Mouse (Mus musculus) stomach, embryonic 16.5 days (tissue): Measurements from ENCODE around the gene Tnpo3. TPM values are rescaled to one million over a fixed set of nuclear protein-coding genes. Genes with fewer than 3 reads are reported as not detected.
A peak's percentile ranks its signal among the peaks of the same experiment; 100 is the strongest.

ENCODE experiments used
- ATAC-seq: fragments of 200-750 bp; cut with Nextera tagmentation; 2 replicates; pipeline ENCODE4 v1.8.0; 2017; ENCODE audit warnings: moderate number of reproducible peaks, moderate TSS enrichment; ENCODE audit not compliant: insufficient read depth, low FRiP score
- H3K27ac ChIP-seq: fragments of 300-500 bp; sonication (generic); 2 replicates; pipeline ENCODE4 v1.5.1; 2014; ENCODE audit warnings: low read length
- H3K27me3 ChIP-seq: fragments of 300-500 bp; sonication (generic); 2 replicates; pipeline ENCODE4 v1.6.1; 2014; ENCODE audit warnings: low read length, control low read depth, mixed read lengths; ENCODE audit not compliant: control insufficient read depth, insufficient read depth
- H3K36me3 ChIP-seq: fragments of 300-500 bp; sonication (generic); 2 replicates; pipeline ENCODE4 v1.6.1; 2014; ENCODE audit warnings: low read length; ENCODE audit not compliant: control insufficient read depth, insufficient read depth
- H3K4me1 ChIP-seq: fragments of 300-500 bp; sonication (generic); 2 replicates; pipeline ENCODE4 v1.6.1; 2014; ENCODE audit warnings: low read length, control low read depth, mixed read lengths; ENCODE audit not compliant: control insufficient read depth, insufficient read depth
- H3K4me2 ChIP-seq: fragments of 300-500 bp; sonication (generic); 2 replicates; pipeline ENCODE4 v1.6.1; 2014; ENCODE audit warnings: low read depth, low read length, mixed read lengths
- H3K4me3 ChIP-seq: fragments of 300-500 bp; sonication (generic); replicated peaks from 2 replicates; pipeline ENCODE4 v1.5.1; 2014; ENCODE audit warnings: mild to moderate bottlenecking, low read length
- H3K9ac ChIP-seq: fragments of 300-500 bp; sonication (generic); 2 replicates; pipeline ENCODE4 v1.6.1; 2014; ENCODE audit warnings: low read length
- H3K9me3 ChIP-seq: fragments of 300-500 bp; sonication (generic); replicated peaks from 2 replicates; pipeline ENCODE4 v1.6.1; 2016; ENCODE audit warnings: low read length, control low read depth; ENCODE audit not compliant: control insufficient read depth
- WGBS: fragments of 180-500 bp; shearing (Covaris S2); extraction: QIAGEN DNeasy Blood & Tissue Kit; methylation state at CpG from one replicate; pipeline ENCODE4 v1.1.7; 2014; 5-methylcytosine and 5-hydroxymethylcytosine counted together
- polyA plus RNA-seq: library from polyadenylated mRNA; unstranded; fragments of >200 nt; fragmentation: Nextera tagmentation; extraction: Ambion mirVana; gene quantifications from 2 replicates; pipeline ENCODE4 v1.2.1, GENCODE M21; 2015

Tnpo3 gene
- polyA plus RNA-seq, 1 experiment from 2014 or later = 75.1 TPM

DNA sequence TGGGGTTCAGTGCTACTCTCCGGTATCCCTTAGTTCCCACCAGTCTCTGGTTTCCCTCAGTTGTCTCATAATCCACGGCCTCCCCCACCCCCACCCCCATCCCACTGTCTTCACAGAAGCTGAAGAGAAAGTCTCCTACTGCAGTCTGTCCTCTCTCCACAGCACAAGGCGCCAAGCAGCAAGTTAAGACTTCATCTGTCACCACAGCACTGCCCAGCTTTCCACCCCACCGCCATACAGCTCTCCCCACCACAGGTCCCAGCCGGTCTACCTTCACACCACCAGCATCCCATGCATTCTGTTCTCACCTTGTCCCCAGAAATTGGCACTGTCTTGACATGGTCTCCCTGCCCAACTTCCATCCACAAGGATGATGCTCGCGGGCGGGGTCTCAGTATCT lies 102.9 kb downstream of the Tnpo3 start:
- Histone ChIP-seq H3K4me1 (peaks cover 17% of the 10 kb centered on the region), H3K27me3 (no peaks in the 10 kb centered on the region), H3K36me3 (no peaks in the 10 kb centered on the region), H3K4me2 (peak overlapping the region; percentile 70), H3K9me3 (no peaks in the 10 kb centered on the region), H3K9ac (peak overlapping the region; percentile 74), H3K27ac (no peak overlapping the region), H3K4me3 (peak overlapping the region; percentile 66)
- peak; percentile 7; the same call in 1 of the 2 replicates for ATAC-seq
- WGBS = 24% methylated on average over 8 of the region's 8 CpGs

DNA sequence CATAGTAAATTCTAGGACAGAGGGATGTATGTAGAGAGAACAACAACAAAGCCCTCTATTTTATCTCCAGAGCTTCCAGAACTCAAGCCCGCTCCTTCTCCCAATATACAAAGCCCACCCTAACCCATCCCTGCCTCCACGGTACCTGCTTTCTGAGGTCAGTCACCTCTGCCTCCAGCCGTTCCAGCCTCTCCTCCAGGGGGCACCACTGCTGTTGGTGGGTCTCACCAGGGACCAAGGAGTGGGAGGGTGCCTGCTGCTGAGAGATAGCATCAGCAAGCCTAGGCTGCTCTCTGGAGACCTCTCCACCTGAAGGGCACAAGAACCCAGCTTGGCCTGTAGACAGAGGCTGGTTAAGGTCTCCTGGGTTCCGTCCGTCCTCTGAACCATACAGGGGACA lies 104.2 kb downstream of the Tnpo3 start:
- WGBS = 90% methylated on average over 5 of the region's 5 CpGs
- H3K4me2 ChIP-seq = no peak overlapping the region
- H3K9me3 ChIP-seq = no peaks in the 10 kb centered on the region
- H3K36me3 ChIP-seq = no peaks in the 10 kb centered on the region
- peaks cover 17% of the 10 kb centered on the region for H3K4me1 ChIP-seq
- H3K9ac ChIP-seq = no peak overlapping the region
- H3K27ac ChIP-seq = no peak overlapping the region
- H3K4me3 ChIP-seq = no peak overlapping the region
- no peaks in the 10 kb centered on the region for H3K27me3 ChIP-seq
- ATAC-seq = no peak

DNA sequence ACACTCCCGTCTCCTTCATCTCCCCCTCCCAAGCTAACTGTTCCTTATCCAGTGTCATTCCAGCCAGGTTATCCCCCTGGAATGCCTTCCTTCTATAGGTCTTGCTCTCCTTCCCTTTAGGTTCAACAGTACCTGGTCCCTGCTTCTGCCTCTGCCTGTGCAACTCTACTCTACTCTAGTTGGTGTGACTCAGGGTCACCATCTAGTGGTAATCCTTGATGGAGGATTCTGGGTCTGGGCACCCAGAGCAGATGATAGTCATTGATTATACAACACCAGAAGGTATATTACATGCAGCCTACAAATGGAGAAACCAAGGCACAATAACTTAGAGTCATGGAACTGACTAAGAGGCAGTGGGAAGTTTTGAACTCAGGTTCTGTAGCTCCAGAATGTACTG lies 108.1 kb downstream of the Tnpo3 start:
- H3K4me1 ChIP-seq = 0 out of 2 replicates have a peak, but pooled peaks cover 5% of the 10 kb centered on the region
- H3K36me3 ChIP-seq = no peaks in the 10 kb centered on the region
- H3K27me3 ChIP-seq = no peaks in the 10 kb centered on the region
- WGBS = 84% methylated on average over 1 of the region's 1 CpGs
- H3K9ac ChIP-seq = no peak overlapping the region
- H3K4me2 ChIP-seq = no peak overlapping the region
- H3K27ac ChIP-seq = no peak overlapping the region
- no peak for ATAC-seq
- no peaks in the 10 kb centered on the region for H3K9me3 ChIP-seq
- no peak overlapping the region for H3K4me3 ChIP-seq

DNA sequence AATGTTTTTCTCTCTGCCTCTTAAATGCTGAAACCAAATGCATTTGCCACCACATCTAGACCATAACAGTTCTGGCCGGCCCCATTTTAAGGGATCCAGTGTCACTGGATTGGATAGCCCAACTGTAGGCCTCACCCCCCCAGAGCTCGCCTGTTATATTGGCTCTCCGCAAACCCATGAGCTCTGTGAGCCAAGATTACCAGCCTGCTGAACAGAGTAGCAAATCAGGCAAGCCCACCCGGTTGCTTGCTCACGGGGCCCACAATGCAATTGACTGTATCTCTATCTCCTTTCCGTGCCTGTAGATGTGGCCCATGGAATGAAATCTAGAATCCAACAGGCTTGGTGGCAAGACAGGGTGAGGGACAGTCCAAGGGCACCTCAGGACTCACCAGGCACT lies 108.9 kb downstream of the Tnpo3 start:
- no peaks in the 10 kb centered on the region for H3K4me1 ChIP-seq
- H3K27ac ChIP-seq = no peak overlapping the region
- no peak overlapping the region for H3K9ac ChIP-seq
- H3K27me3 ChIP-seq = no peaks in the 10 kb centered on the region; the same call in 1 of the 2 replicates
- no peak for ATAC-seq
- WGBS = 92% methylated on average over 6 of the region's 6 CpGs
- H3K36me3 ChIP-seq = no peaks in the 10 kb centered on the region
- H3K9me3 ChIP-seq = no peaks in the 10 kb centered on the region
- no peak overlapping the region for H3K4me3 ChIP-seq
- no peak overlapping the region for H3K4me2 ChIP-seq

DNA sequence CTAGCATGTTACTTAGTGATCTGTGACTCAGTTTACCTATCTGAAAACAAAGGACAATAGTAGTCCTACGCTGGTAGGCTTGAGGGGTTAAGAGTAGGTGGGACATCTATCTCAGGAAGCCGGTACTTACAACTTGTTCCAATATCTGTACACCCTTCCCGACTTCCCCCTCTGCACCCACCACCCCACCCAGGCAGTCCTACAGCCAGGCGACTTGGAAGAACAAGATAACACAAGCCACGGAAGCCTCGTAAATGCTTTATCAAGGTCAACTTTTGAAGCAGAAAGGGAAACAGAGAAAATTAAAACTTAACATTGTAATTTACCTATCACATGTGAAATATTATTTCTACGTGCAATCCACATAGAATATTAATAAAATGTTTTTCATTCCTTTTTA lies 109.5 kb downstream of the Tnpo3 start:
- Histone ChIP-seq H3K4me2 (no peak overlapping the region), H3K4me1 (no peaks in the 10 kb centered on the region), H3K36me3 (no peaks in the 10 kb centered on the region), H3K27ac (no peak overlapping the region), H3K9me3 (no peaks in the 10 kb centered on the region), H3K27me3 (no peaks in the 10 kb centered on the region; the same call in 1 of the 2 replicates), H3K4me3 (no peak overlapping the region), H3K9ac (no peak overlapping the region)
- WGBS = 85% methylated on average over 7 of the region's 7 CpGs
- ATAC-seq = no peak

DNA sequence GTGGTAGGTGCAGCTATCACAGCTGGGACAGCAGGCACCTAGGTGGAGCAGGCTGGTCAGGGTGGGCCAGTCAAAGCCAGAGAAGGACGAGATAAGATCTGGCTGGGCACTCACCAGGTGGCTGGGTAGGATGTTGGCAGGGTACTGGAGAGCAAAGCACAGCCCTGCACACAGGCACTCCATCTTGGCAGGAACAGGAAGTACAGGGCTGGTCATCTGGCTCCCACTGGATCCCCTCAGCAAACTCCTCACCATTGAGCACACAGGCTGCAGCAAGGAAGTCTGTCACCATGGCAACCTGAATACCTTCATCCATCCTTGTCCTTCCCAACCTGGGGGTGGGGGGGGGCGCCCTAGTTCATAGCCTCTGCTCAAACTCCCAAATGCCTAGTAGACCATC lies 111.9 kb downstream of the Tnpo3 start:
- ATAC-seq = no peak
- H3K9me3 ChIP-seq = no peaks in the 10 kb centered on the region
- 42% methylated on average over 2 of the region's 2 CpGs for WGBS
- H3K9ac ChIP-seq = no peak overlapping the region
- no peaks in the 10 kb centered on the region for H3K4me1 ChIP-seq
- no peak overlapping the region for H3K4me3 ChIP-seq
- no peaks in the 10 kb centered on the region for H3K36me3 ChIP-seq
- H3K27me3 ChIP-seq = no peaks in the 10 kb centered on the region; the same call in 1 of the 2 replicates
- H3K4me2 ChIP-seq = no peak overlapping the region
- no peak overlapping the region for H3K27ac ChIP-seq

DNA sequence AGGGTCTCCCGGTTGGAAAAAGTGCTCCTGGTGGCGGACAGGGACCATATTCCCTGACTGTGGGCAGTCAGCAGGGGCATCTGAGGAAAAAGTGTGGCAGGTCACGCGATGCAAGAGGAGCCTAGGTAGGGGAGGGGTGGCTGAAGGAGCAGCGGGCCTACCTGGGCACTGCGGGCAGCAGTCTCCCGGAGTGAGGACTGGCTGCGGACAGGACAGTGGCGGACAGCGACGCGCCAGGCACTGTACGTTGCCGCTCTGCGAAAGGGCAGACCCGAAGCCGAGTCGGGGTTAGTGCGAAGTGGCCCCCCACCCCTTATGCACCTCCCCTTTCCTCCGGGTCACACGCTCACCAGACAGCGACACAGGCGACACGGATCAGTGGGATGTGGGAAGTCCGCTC lies 113.4 kb downstream of the Tnpo3 start:
- H3K4me1 ChIP-seq = no peaks in the 10 kb centered on the region
- no peak overlapping the region for H3K4me3 ChIP-seq
- no peaks in the 10 kb centered on the region for H3K36me3 ChIP-seq
- no peak overlapping the region for H3K27ac ChIP-seq
- no peak overlapping the region for H3K4me2 ChIP-seq
- no peaks in the 10 kb centered on the region for H3K9me3 ChIP-seq
- no peak for ATAC-seq
- H3K9ac ChIP-seq = no peak overlapping the region
- WGBS = 37% methylated on average over 25 of the region's 25 CpGs
- no peaks in the 10 kb centered on the region; the same call in 1 of the 2 replicates for H3K27me3 ChIP-seq

DNA sequence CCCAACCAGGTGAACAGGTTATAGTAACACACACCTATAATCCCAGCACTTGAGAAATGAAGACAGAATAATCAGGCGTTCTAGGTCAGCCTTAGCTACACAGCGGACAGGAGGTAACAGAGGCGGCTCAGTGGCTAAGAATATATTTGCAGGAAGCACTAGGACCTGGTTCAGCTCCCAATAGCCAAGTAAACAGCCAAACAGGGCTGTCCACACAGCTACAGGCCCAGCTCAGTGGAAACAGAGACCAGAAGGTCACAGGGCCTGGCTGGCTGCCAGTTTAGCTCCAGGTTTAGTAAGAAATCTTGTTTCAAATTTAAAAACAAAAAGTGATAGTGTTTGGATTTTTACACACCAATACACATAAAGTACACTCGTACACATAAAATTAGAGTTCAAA lies 115.6 kb downstream of the Tnpo3 start:
- H3K4me3 ChIP-seq = no peak overlapping the region
- WGBS = 73% methylated on average over 4 of the region's 4 CpGs

More for the DNA sequence above, 115.6 kb downstream of the Tnpo3 start:
- no peak for ATAC-seq
- no peaks in the 10 kb centered on the region for H3K36me3 ChIP-seq
- no peaks in the 10 kb centered on the region for H3K4me1 ChIP-seq
- no peaks in the 10 kb centered on the region for H3K9me3 ChIP-seq
- no peak overlapping the region for H3K4me2 ChIP-seq
- no peak overlapping the region for H3K9ac ChIP-seq
- H3K27me3 ChIP-seq = no peaks in the 10 kb centered on the region; the same call in 1 of the 2 replicates
- H3K27ac ChIP-seq = no peak overlapping the region
